Mouse (Mus musculus) layer of hippocampus, adult 18-20 months (tissue): ENCODE data around the gene Dynll2. TPM values are rescaled to one million over a fixed set of nuclear protein-coding genes. Genes with fewer than 3 reads are reported as not detected.

Source experiments
- DNase-seq, 2 experiments: peaks; one replicate each; pipeline ENCODE4 v3.0.0; 2022; ENCODE audit warnings: low spot score in 2 of 2
- long read RNA-seq: library from polyadenylated mRNA; stranded (forward); transcript quantifications from one replicate; pipeline ENCODE4 v2.0.0, GENCODE M21; 2021
- total RNA-seq, 2 experiments: library from RNA; stranded (reverse); gene quantifications; 2 replicates each; pipeline ENCODE4 v1.2.3; 2021

Dynll2 gene
- total RNA-seq = 100 to 1,000 TPM; 484 to 500 TPM
- long read RNA-seq, transcript Dynll2-201 (3 exons, 2,476 nt) = major isoform, 45 of 72 reads
- long read RNA-seq, partial matches to known transcripts = 0 of 72 reads
- long read RNA-seq, other reads (novel, unspliced or antisense) = 27 of 72 reads

DNA sequence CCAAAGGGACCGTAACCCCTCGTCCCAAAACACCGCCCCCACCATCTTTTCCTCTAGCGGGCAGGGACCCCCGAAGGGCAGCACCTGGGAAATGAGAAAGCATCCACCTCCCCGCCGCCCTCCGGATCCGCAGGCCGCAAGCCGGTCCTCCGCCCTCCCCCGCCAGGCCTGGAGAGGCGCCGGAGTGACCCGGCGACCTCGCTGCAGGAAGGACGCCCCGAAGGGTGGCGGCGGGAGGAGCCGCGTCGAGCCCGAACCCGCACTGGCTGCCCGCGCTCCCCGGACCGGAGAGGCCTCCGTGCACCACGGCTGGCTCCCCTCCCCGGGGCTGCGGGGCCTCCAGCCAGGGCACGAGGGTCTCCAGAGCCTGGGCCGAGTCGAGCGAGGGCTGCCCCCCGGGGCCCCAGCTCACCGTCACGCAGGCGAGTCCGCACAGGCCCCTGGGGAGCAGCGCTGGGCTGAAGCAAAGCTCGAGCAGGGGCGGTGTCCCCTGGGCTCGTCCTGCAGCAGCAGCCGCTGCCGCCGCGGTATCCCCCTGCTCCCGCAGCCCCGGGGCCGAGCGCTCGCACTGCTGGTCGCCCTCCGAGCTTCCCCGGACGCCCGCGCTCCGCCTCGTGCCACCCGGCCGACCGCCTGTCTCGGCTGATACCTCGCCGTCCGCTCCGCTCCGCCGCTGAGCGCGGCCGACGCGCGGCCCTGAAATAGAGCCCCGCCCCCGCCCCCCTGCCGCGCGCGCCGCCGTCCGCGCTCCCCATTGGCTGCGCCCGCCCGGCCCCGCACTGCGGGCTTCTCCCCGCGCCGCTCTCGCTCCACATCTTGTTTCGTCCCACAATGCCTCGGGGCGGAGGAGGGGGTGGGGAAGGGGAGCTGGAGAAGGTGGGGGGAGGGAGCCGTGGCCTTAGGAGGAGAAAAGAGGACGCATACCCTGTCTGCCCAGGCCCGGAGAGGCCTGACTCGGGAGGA is at the start of gene Dynll2:
Gene Dynll2, minus strand, starts transcription at position 703 of the 963 bp plus-strand sequence.
- DNase-seq = peak; percentile 81 to 90

GRCm38 (mm10) chr11:88036761-88037251 is 49.5 kb upstream of the Dynll2 start:
- DNase-seq = no peak

GRCm38 (mm10) chr11:88035970-88036369 is 48.6 kb upstream of the Dynll2 start:
- DNase-seq = no peak

- no peak for DNase-seq
These were observed 44.4 kb upstream of the Dynll2 start for GRCm38 (mm10) chr11:88031753-88032152.

DNA sequence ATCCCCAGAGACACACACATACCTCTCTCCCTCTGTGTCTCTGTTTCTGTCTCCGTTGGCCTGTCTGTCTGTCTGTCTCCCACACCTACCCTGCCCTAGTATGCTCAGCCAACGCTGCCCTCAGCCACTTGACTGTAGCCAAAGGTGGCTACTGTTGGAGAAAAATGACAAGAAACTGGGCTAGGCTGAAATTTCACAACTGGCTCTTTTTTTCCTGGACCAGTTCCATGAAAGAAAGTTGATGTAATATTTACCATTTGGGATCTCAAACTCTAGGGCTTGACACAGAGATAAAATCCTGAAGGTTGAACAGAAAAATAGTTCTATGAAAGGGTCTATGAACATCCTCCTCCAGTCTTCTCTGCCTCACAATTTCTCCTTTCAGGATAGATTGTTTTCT is 43.5 kb upstream of the Dynll2 start:
- no peak for DNase-seq

DNA sequence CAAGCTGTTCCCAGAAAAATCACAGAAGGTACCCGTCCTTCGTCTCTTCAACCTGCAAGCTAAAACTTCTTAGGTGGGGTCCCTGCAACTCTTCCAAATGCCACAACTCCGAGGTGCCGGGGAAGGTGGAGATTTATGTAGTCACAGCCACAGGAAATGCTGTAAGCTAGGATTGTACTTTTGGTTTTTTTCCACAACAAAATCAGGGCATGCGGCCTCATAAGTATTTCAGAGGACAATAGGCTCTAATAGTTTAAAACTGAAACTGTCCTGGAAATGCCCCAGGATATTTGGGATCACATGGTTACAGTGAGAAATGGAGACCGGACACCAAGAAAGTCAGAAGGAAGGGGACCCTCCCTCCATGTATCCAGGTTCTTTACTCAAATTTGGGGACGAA is 42.9 kb upstream of the Dynll2 start:
- no peak for DNase-seq

DNA sequence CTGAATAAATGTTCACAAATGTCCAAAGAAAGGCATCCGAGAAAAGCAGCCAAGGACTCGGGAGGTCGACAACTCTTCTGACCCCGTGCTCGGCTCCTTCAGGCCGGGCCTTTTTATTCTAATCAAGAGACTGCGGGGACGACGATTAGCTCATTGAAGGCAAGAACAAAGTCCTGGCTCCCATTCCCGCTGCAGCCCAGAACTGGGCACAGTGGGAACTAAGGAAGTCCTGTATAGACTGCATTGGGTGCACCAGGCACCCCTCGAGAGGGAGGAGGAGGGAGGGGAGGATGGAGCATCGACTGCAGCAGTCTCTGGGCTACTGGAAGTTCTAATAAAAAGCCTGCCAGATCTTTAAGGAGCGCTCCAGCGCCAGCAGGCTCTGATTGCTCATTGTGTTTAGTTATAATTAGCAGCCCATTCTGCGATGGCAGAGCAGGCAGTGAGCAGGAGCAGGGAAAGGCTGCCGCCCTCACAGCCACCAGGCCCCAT is 40.9 kb upstream of the Dynll2 start:
- DNase-seq = peak; percentile 31 to 58

DNA sequence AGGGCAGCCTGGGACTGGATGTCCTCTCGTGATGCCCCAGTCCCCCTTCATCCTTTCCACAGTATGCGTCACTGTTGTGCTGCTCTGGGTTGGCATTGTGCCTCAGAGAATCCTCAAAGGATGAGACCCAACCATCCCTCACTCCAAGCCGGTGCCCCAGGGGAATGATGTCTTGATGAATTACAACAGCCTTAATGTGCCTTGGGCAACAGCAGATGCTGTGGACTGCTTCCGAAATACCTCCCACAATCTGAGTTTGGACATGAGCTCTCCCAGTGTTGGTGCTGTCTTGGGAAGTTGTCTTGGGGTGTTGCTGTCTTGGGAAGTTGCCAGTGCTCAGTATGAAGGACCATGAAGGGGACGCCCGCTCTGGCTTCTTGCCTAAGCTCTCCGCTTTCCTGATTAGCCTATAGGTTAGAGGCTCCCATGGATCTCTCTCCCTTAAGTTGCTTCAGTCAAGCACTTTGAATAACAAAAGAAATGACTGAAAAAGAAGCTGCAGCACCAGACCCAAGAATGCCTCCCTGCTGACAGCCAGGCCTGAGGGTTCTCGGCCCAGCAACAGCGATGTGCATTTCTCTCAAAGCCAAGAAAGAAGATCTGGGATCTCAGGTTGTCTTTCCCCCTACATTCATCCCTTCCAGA is 40.2 kb upstream of the Dynll2 start:
- DNase-seq = no peak

- no peak for DNase-seq
These were observed 36.6 kb upstream of the Dynll2 start for GRCm38 (mm10) chr11:88023933-88024332.

- no peak for DNase-seq
These were observed 28.5 kb upstream of the Dynll2 start for GRCm38 (mm10) chr11:88015795-88016194.

GRCm38 (mm10) chr11:88015161-88015560 is 27.8 kb upstream of the Dynll2 start:
- peak in 1 of 2 experiments; percentile 44 for DNase-seq

DNA sequence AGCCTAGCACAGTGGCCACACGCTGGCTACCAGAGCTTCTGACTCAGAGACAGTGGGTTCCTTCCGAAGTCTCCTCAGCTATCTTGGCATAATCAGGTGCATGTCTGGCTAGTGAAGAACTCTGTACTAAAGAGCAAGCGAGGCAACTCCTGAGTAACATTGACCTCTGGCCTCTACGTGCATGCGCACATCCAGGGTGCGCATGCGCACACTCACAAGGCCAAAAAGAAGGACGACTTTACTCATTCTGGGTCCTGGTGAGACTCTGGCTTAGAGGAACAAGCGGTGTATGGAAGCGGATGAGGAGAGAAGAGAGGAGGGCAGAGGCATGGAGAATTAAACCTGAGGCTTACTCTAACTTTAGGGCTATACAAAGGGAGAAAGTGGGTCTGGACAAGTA is 26.3 kb upstream of the Dynll2 start:
- no peak for DNase-seq

DNA sequence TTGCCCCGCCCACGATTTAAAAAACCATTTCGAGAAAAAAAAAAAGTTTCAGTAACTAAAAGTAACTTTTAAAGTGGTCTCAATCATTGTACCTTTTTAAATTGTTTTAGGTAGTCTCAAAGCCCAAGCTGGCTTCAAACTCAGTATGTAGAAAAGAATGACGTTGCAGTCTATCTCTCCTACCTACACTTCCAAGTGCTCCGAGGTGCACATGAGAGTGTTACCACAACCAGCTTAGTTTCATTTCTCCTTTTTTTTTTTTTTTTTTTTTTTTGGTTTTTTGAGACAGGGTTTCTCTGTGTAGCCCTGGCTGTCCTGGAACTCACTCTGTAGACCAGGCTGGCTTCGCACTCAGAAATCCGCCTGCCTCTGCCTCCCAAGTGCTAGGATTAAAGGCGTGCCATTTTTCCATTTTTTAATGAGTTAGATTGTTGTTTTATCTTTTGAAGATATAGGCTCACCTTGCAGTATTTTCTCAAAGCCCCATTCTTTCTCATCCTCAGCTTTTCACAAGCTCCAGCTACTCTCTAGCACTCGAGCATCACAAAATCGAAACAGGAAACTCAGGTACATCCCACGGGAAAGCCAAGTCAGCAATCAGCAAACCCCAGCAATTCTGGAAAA is 25.4 kb upstream of the Dynll2 start:
- no peak for DNase-seq

- no peak for DNase-seq
These were observed 24.6 kb upstream of the Dynll2 start for GRCm38 (mm10) chr11:88011914-88012419.

DNA sequence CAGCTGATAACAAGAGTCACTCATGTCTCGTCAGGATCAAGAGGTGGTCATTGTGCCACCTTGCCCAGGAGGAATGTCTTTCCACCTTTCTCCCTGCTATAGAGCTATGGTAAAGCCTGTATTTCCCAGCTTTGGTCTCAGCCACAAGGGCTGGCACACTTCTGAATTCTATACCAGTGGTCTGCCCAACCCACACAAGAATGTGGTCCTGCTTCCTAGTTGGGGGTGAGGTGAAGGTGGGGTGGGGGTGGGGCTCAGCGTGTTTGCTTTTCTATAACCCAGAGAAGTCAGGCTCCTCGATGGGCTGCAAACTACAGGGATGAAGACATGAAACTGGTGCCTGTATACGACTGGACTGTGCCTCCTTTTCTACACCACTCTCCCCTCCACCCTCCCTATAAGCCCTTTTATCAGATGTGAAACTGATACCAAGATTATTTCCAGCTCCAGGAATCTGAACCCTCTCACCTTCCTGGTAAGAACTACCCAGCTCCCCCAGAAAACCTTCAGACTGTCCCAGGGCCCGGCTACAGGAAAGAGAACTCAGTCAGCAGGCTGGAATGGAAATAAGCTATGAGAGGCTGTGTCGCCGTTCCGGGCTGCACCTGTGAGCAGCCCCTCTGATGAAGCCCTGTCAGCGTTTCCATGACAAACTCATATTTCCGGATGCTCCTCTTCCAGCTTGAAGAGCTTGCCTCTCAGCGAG is 24.0 kb upstream of the Dynll2 start:
- DNase-seq = no peak

DNA sequence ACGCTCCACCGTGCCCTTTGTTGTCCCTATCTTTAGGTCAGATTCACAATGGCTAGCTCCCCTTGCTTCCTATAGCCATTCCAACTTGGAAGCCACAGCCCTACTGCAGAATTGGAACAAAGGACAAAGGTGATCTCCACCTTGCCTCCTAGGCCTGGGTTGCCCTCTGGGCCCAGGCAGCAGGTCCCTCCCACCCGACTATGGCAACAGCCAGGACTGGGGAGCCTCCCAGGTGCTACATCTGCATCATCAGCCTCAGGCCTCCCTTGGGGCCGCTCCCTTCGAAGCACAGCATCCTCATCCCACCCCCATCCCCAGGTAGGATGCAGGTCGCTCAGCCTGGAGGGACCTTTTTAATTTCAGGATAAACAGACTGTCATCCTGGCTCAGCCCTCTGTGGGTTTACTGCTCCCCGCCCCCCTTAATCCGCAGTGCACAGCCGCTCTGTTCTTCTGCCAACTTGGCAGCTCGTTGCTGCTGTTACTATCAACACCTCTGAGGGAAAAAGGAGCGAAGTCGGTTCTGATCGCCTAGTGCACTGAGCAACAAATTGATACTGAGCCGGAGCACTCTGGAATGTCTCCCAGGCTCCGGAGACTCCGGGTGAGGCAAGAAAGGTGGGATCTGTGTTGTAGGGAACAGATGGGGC is 22.3 kb upstream of the Dynll2 start:
- peak; percentile 52 to 71 for DNase-seq

- DNase-seq = no peak
These were observed 21.3 kb upstream of the Dynll2 start for GRCm38 (mm10) chr11:88008641-88009040.

DNA sequence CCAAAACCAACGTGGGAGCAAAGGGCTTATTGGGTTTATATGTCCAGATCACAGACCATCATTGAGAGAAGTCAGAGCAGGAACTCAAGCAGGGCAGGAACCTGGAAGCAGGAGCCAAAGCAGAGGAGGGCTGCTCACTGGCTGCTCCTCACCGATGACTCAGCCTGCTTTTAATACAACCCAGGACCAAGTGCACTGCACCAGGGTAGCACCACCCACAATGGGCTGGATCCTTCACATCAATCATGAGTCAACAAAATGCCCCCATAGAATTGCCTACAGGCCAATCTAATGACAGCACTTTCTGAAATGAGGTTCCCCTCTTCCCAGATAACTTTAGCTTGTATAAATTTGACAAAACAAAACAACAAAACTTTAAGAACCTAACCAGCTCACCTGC is 16.8 kb upstream of the Dynll2 start:
- no peak for DNase-seq

DNA sequence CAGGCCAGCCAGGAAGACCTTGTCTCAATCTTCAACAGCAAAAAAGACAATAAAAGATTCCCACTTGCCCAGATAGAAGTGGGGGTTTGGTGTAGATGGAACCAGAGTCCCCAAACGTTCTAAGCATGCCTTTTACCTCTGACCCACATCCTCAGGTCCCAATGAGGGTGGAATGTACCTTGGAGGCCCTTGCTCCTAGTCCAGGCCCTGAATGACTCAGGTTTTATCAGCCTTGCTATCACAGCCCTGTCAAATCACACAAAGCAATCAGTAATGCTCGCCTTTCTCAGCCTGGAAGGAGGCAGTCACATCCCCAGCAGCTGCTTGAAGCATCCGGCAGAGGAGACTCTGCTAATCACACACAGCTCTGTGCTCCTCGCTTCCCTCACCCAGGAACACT is 15.4 kb upstream of the Dynll2 start:
- DNase-seq = no peak

GRCm38 (mm10) chr11:87999751-88000150 is 12.4 kb upstream of the Dynll2 start:
- DNase-seq = no peak
